Mouse (Mus musculus) intestine, embryonic 15.5 days (tissue): Measurements from ENCODE around the gene Apba2. TPM values are rescaled to one million over a fixed set of nuclear protein-coding genes. Genes with fewer than 3 reads are reported as not detected.

ENCODE experiments used
- ATAC-seq: fragments of 200-750 bp; cut with Nextera tagmentation; 2 replicates; pipeline ENCODE4 v1.8.0; 2017; ENCODE audit warnings: moderate TSS enrichment, moderate library complexity
- H3K27ac ChIP-seq: fragments of 300-500 bp; sonication (generic); 2 replicates; pipeline ENCODE4 v1.5.1; 2015; ENCODE audit warnings: mild to moderate bottlenecking, inconsistent platforms
- H3K27me3 ChIP-seq: fragments of 300-500 bp; sonication (generic); replicated peaks from 2 replicates; pipeline ENCODE4 v1.6.1; 2015; ENCODE audit warnings: inconsistent platforms
- H3K36me3 ChIP-seq: fragments of 300-500 bp; sonication (generic); 2 replicates; pipeline ENCODE4 v1.6.1; 2015; ENCODE audit warnings: inconsistent platforms
- H3K4me1 ChIP-seq: fragments of 300-500 bp; sonication (generic); replicated peaks from 2 replicates; pipeline ENCODE4 v1.6.1; 2015; ENCODE audit warnings: inconsistent platforms
- H3K4me2 ChIP-seq: fragments of 300-500 bp; sonication (generic); replicated peaks from 2 replicates; pipeline ENCODE4 v1.6.1; 2015; ENCODE audit warnings: mild to moderate bottlenecking, inconsistent platforms
- H3K4me3 ChIP-seq: fragments of 300-500 bp; sonication (generic); replicated peaks from 2 replicates; pipeline ENCODE4 v1.5.1; 2015; ENCODE audit warnings: inconsistent platforms
- H3K9ac ChIP-seq: fragments of 300-500 bp; sonication (generic); 2 replicates; pipeline ENCODE4 v1.6.1; 2015; ENCODE audit warnings: inconsistent platforms
- H3K9me3 ChIP-seq: fragments of 300-500 bp; sonication (generic); 2 replicates; pipeline ENCODE4 v1.6.1; 2016; ENCODE audit warnings: inconsistent platforms
- WGBS: fragments of 180-500 bp; shearing (Covaris S2); methylation state at CpG from one replicate; pipeline ENCODE4 v1.1.7; 2015; 5-methylcytosine and 5-hydroxymethylcytosine counted together
- polyA plus RNA-seq: library from polyadenylated mRNA; unstranded; fragments of >200 nt; fragmentation: Nextera tagmentation; extraction: Ambion mirVana; gene quantifications from 2 replicates; pipeline ENCODE4 v1.2.1, GENCODE M21; 2015

Gene Apba2
- polyA plus RNA-seq, 1 experiment from 2014 or later, result 6.2 TPM

- Histone ChIP-seq H3K36me3 (no peaks in the 10 kb centered on the region), H3K27ac (no peak overlapping the region), H3K9ac (no peak overlapping the region), H3K4me1 (no peaks in the 10 kb centered on the region), H3K4me3 (no peak overlapping the region), H3K27me3 (no peaks in the 10 kb centered on the region), H3K4me2 (no peak overlapping the region), H3K9me3 (no peaks in the 10 kb centered on the region)
- 59% methylated on average over 6 of the region's 6 CpGs for WGBS
- no peak for ATAC-seq
Observed at GRCm38 (mm10) chr7:64646046-64646445, 144.5 kb downstream of the Apba2 start.

- Histone ChIP-seq H3K27me3 (no peaks in the 10 kb centered on the region), H3K4me1 (no peaks in the 10 kb centered on the region), H3K36me3 (no peaks in the 10 kb centered on the region), H3K9me3 (no peaks in the 10 kb centered on the region), H3K4me2 (no peak overlapping the region), H3K9ac (no peak overlapping the region), H3K27ac (no peak overlapping the region), H3K4me3 (no peak overlapping the region)
- 52% methylated on average over 10 of the region's 10 CpGs for WGBS
- peak; percentile 81 for ATAC-seq
Observed at GRCm38 (mm10) chr7:64648947-64649607, 147.6 kb downstream of the Apba2 start.

- no peaks in the 10 kb centered on the region for H3K4me1 ChIP-seq
- 85% methylated on average over 3 of the region's 3 CpGs for WGBS
- H3K27me3 ChIP-seq, result no peaks in the 10 kb centered on the region
- H3K27ac ChIP-seq, result no peak overlapping the region
- ATAC-seq, result no peak
- H3K9ac ChIP-seq, result no peak overlapping the region
- no peaks in the 10 kb centered on the region for H3K9me3 ChIP-seq
- no peak overlapping the region for H3K4me3 ChIP-seq
- no peak overlapping the region for H3K4me2 ChIP-seq
- H3K36me3 ChIP-seq, result no peaks in the 10 kb centered on the region
Observed at GRCm38 (mm10) chr7:64651963-64652362, 150.5 kb downstream of the Apba2 start.

GRCm38 (mm10) chr7:64656787-64657186 is 155.3 kb downstream of the Apba2 start:
- ATAC-seq, result no peak
- no peaks in the 10 kb centered on the region for H3K36me3 ChIP-seq
- H3K9me3 ChIP-seq, result no peaks in the 10 kb centered on the region
- H3K27ac ChIP-seq, result no peak overlapping the region
- WGBS, result 56% methylated on average over 7 of the region's 7 CpGs
- no peak overlapping the region for H3K4me2 ChIP-seq
- no peak overlapping the region for H3K4me3 ChIP-seq
- H3K9ac ChIP-seq, result no peak overlapping the region
- H3K4me1 ChIP-seq, result no peaks in the 10 kb centered on the region
- no peaks in the 10 kb centered on the region for H3K27me3 ChIP-seq

- Histone ChIP-seq H3K9ac (no peak overlapping the region), H3K4me3 (no peak overlapping the region), H3K27me3 (no peaks in the 10 kb centered on the region), H3K9me3 (no peaks in the 10 kb centered on the region), H3K4me2 (no peak overlapping the region), H3K27ac (no peak overlapping the region), H3K4me1 (no peaks in the 10 kb centered on the region), H3K36me3 (no peaks in the 10 kb centered on the region)
- ATAC-seq, result no peak
- 86% methylated on average over 4 of the region's 4 CpGs for WGBS
Observed at GRCm38 (mm10) chr7:64658914-64659313, 157.4 kb downstream of the Apba2 start.

- Histone ChIP-seq H3K9ac (no peak overlapping the region), H3K4me1 (no peaks in the 10 kb centered on the region), H3K4me2 (no peak overlapping the region), H3K36me3 (no peaks in the 10 kb centered on the region), H3K4me3 (no peak overlapping the region), H3K27me3 (no peaks in the 10 kb centered on the region), H3K27ac (no peak overlapping the region), H3K9me3 (no peaks in the 10 kb centered on the region)
- ATAC-seq, result no peak
- WGBS, result 58% methylated on average over 8 of the region's 8 CpGs
Observed at GRCm38 (mm10) chr7:64659328-64659727, 157.8 kb downstream of the Apba2 start.

- Histone ChIP-seq H3K4me1 (no peaks in the 10 kb centered on the region), H3K27me3 (no peaks in the 10 kb centered on the region), H3K36me3 (no peaks in the 10 kb centered on the region), H3K9ac (no peak overlapping the region), H3K27ac (no peak overlapping the region), H3K9me3 (no peaks in the 10 kb centered on the region), H3K4me2 (no peak overlapping the region), H3K4me3 (no peak overlapping the region)
- WGBS, result 89% methylated on average over 5 of the region's 5 CpGs
- ATAC-seq, result no peak
Observed at GRCm38 (mm10) chr7:64662506-64662905, 161.0 kb downstream of the Apba2 start.

GRCm38 (mm10) chr7:64663600-64663999 is 162.1 kb downstream of the Apba2 start:
- Histone ChIP-seq H3K27me3 (no peaks in the 10 kb centered on the region), H3K9ac (no peak overlapping the region), H3K9me3 (no peaks in the 10 kb centered on the region), H3K4me3 (no peak overlapping the region), H3K27ac (no peak overlapping the region), H3K4me2 (no peak overlapping the region), H3K36me3 (no peaks in the 10 kb centered on the region), H3K4me1 (no peaks in the 10 kb centered on the region)
- no peak for ATAC-seq
- 85% methylated on average over 3 of the region's 3 CpGs for WGBS

- H3K9ac ChIP-seq, result no peak overlapping the region
- H3K9me3 ChIP-seq, result no peaks in the 10 kb centered on the region
- no peak overlapping the region for H3K4me3 ChIP-seq
- H3K36me3 ChIP-seq, result no peaks in the 10 kb centered on the region
- H3K4me2 ChIP-seq, result no peak overlapping the region
- H3K27ac ChIP-seq, result no peak overlapping the region
- H3K4me1 ChIP-seq, result no peaks in the 10 kb centered on the region
- WGBS, result 36% methylated on average over 7 of the region's 7 CpGs
- 0 out of 2 replicates have a peak, but pooled peaks have one; percentile 49 for ATAC-seq
- no peaks in the 10 kb centered on the region for H3K27me3 ChIP-seq
Observed at GRCm38 (mm10) chr7:64665120-64665519, 163.6 kb downstream of the Apba2 start.

- H3K4me2 ChIP-seq, result no peak overlapping the region
- H3K27ac ChIP-seq, result no peak overlapping the region
- H3K9me3 ChIP-seq, result no peaks in the 10 kb centered on the region
- H3K36me3 ChIP-seq, result no peaks in the 10 kb centered on the region
- H3K9ac ChIP-seq, result no peak overlapping the region
- no peaks in the 10 kb centered on the region for H3K4me1 ChIP-seq
- no peak for ATAC-seq
- no peak overlapping the region for H3K4me3 ChIP-seq
- 60% methylated on average over 5 of the region's 5 CpGs for WGBS
- H3K27me3 ChIP-seq, result no peaks in the 10 kb centered on the region
Observed at GRCm38 (mm10) chr7:64665716-64666298, 164.3 kb downstream of the Apba2 start.

GRCm38 (mm10) chr7:64667959-64668358 is 166.5 kb downstream of the Apba2 start:
- ATAC-seq, result no peak
- H3K9me3 ChIP-seq, result no peaks in the 10 kb centered on the region

GRCm38 (mm10) chr7:64679771-64680479 is 178.4 kb downstream of the Apba2 start:
- H3K4me3 ChIP-seq, result no peak overlapping the region
- no peak overlapping the region for H3K27ac ChIP-seq
- no peaks in the 10 kb centered on the region for H3K4me1 ChIP-seq
- 92% methylated on average over 10 of the region's 10 CpGs for WGBS
- no peak overlapping the region for H3K4me2 ChIP-seq
- H3K9me3 ChIP-seq, result no peaks in the 10 kb centered on the region
- no peak for ATAC-seq
- H3K27me3 ChIP-seq, result no peaks in the 10 kb centered on the region
- no peak overlapping the region for H3K9ac ChIP-seq
- H3K36me3 ChIP-seq, result no peaks in the 10 kb centered on the region

More at GRCm38 (mm10) chr7:64667959-64668358, 166.5 kb downstream of the Apba2 start:
- Histone ChIP-seq H3K27ac (no peak overlapping the region), H3K27me3 (no peaks in the 10 kb centered on the region), H3K4me1 (no peaks in the 10 kb centered on the region), H3K9ac (no peak overlapping the region), H3K4me2 (no peak overlapping the region), H3K4me3 (no peak overlapping the region), H3K36me3 (no peaks in the 10 kb centered on the region)
- WGBS, result 87% methylated on average over 4 of the region's 4 CpGs
